Mouse (Mus musculus) intestine, postnatal 0 days (tissue): ENCODE results near the gene Alg5. TPM values are rescaled to one million over a fixed set of nuclear protein-coding genes. Genes with fewer than 3 reads are reported as not detected.

Experiments
- ATAC-seq: fragments of 200-750 bp; cut with Nextera tagmentation; 2 replicates; pipeline ENCODE4 v1.8.0; 2017; ENCODE audit warnings: mild to moderate bottlenecking, moderate TSS enrichment, moderate library complexity
- H3K27ac ChIP-seq: fragments of 300-500 bp; sonication (generic); 2 replicates; pipeline ENCODE4 v1.5.1; 2014; ENCODE audit warnings: mild to moderate bottlenecking, low read depth, low read length, moderate library complexity
- H3K27me3 ChIP-seq: fragments of 300-500 bp; sonication (generic); replicated peaks from 2 replicates; pipeline ENCODE4 v1.6.1; 2014; ENCODE audit warnings: low read length, mixed read lengths; ENCODE audit not compliant: control insufficient read depth, insufficient read depth
- H3K36me3 ChIP-seq: fragments of 300-500 bp; sonication (generic); 2 replicates; pipeline ENCODE4 v1.6.1; 2014; ENCODE audit warnings: mild to moderate bottlenecking, moderate library complexity; ENCODE audit not compliant: control insufficient read depth, insufficient read depth
- H3K4me1 ChIP-seq: fragments of 300-500 bp; sonication (generic); replicated peaks from 2 replicates; pipeline ENCODE4 v1.6.1; 2014; ENCODE audit warnings: antibody characterized with exemption, low read length, mixed read lengths; ENCODE audit not compliant: control insufficient read depth, insufficient read depth
- H3K4me2 ChIP-seq: fragments of 300-500 bp; sonication (generic); replicated peaks from 2 replicates; pipeline ENCODE4 v1.6.1; 2014; ENCODE audit warnings: low read depth, mild to moderate bottlenecking, moderate library complexity
- H3K4me3 ChIP-seq: fragments of 300-500 bp; sonication (generic); 2 replicates; pipeline ENCODE4 v1.5.1; 2014; ENCODE audit warnings: low read depth, low read length
- H3K9ac ChIP-seq: fragments of 300-500 bp; sonication (generic); 2 replicates; pipeline ENCODE4 v1.6.1; 2014; ENCODE audit warnings: mild to moderate bottlenecking, low read depth, low read length
- H3K9me3 ChIP-seq: fragments of 300-500 bp; sonication (generic); 2 replicates; pipeline ENCODE4 v1.6.1; 2016; ENCODE audit warnings: mixed run types; ENCODE audit not compliant: control insufficient read depth
- CTCF ChIP-seq: sonication (generic); IDR thresholded peaks from 2 replicates; pipeline ENCODE4 v1.5.1; 2016; ENCODE audit warnings: low read depth, mild to moderate bottlenecking, control low read depth, antibody characterized with exemption, moderate library complexity
- WGBS: fragments of 180-500 bp; shearing (Covaris S2); extraction: QIAGEN DNeasy Blood & Tissue Kit; methylation state at CpG from one replicate; pipeline ENCODE4 v1.1.7; 2014; 5-methylcytosine and 5-hydroxymethylcytosine counted together
- polyA plus RNA-seq: library from polyadenylated mRNA; unstranded; fragments of >200 nt; fragmentation: Nextera tagmentation; extraction: Ambion mirVana; gene quantifications from 2 replicates; pipeline ENCODE4 v1.2.1, GENCODE M21; 2015

Alg5 gene
- polyA plus RNA-seq, 1 experiment from 2014 or later, result 99.6 TPM

DNA sequence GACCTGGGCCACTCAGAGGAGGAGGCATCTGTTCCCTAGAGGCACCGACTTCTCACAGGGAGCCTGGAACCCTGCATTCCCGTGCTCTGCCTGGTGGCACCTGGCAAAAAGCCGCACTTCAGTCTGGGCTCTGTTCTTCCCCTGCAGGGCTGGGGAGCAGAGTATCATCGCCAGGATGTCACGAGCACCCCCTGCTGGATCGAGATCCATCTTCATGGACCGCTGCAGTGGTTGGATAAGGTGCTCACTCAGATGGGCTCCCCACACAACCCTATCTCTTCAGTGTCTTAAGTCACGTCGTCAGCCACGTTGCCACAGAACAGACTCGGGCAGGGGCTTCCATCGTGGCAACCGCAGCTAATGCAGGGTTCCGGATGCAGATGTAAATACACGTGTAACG lies 61.9 kb downstream of the Alg5 start:
- Histone ChIP-seq H3K36me3 (no peaks in the 10 kb centered on the region), H3K4me3 (no peak overlapping the region), H3K4me2 (no peak overlapping the region), H3K27me3 (no peaks in the 10 kb centered on the region), H3K9ac (no peak overlapping the region), H3K4me1 (no peaks in the 10 kb centered on the region), H3K27ac (no peak overlapping the region), H3K9me3 (no peaks in the 10 kb centered on the region)
- peak; percentile 84 for TF ChIP-seq CTCF
- WGBS, result 24% methylated on average over 16 of the region's 16 CpGs
- ATAC-seq, result peak; percentile 63; the same call in 1 of the 2 replicates

Other genes starting within 250 kb of the Alg5 start
- 27.5 and 31.5 TPM in 2 replicates for gene Supt20, start 42.7 kb upstream of the Alg5 start, polyA plus RNA-seq
- gene Gm21958, start 21.2 kb upstream of the Alg5 start, polyA plus RNA-seq, result not detected in 2 replicates
- gene Exosc8, start 146 bp upstream of the Alg5 start, polyA plus RNA-seq, result 31.0 and 31.7 TPM in 2 replicates
- 0.70 and 0.93 TPM in 2 replicates for gene Smad9, start 20.0 kb downstream of the Alg5 start, polyA plus RNA-seq
- gene Rfxap, start 72.3 kb downstream of the Alg5 start, polyA plus RNA-seq, result 28.8 and 30.8 TPM in 2 replicates
- 0.83 and 1.4 TPM in 2 replicates for gene Sertm1, start 180.3 kb downstream of the Alg5 start, polyA plus RNA-seq